Mouse (Mus musculus): Measurements from ENCODE around the gene Pnrc2.
A peak's percentile ranks its signal among the peaks of the same experiment; 100 is the strongest.

Gene Pnrc2

DNA sequence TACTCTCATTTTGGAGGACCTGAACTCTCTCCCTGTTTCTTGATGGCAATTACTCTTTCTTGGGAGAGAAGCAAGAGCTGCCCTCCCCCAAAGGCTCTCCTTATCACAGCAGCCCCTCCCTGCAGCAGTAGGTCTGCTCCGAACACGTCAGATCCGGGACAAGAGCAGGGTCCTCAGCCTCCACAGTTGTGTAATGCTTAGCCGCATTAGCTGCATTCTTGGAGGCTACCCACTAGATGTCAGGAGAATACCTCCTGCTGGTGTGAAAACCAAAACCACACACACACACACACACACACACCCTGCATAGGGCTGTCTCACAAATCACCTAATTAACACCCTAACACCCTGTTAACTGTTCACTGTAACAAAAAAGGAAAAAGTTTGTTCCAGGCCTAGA lies 19.2 kb upstream of the Pnrc2 start:
- DNase-seq (ENCODE audit: low read depth, low spot score) = no peak

DNA sequence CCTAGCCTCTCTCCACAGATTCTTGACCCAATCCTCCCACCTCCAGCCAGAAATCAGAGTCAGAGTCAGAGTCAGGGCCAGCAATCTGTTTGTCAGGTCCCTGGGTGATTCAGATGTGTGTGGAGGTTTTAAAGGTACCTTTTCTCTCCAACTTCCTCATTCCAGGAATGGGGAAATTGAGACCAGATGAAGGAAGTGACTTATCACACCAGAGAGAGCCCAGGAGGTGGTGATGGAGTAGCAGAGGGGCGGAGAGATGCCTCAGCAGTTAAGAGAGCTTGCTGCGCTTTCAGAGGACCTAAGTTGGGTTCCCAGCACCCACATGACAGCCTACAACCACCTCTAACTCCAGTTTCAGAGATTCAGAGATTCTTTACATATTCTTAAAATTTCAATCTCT lies 17.9 kb upstream of the Pnrc2 start:
- DNase-seq (ENCODE audit: low read depth, low spot score) = no peak

DNA sequence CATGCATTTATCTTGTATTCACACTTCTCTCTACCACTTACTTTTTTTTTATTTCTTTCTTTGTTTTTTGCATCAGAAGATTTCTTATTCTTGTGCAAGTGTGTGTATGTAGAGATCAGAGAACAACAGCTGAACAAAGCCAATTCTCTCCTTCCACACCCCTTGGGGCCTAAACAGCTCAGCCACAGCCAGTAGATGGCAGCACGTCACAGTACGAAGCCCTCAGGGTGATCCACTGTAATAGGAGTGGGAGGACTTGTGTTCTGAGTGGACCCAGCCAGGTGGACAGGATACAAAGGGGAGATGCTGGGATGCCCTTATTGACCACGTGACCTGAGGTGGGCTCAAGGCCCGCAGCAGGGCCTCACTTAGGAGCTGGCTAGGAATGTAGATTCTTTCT lies 16.2 kb upstream of the Pnrc2 start:
- no peak for DNase-seq (ENCODE audit: low read depth, low spot score)

DNA sequence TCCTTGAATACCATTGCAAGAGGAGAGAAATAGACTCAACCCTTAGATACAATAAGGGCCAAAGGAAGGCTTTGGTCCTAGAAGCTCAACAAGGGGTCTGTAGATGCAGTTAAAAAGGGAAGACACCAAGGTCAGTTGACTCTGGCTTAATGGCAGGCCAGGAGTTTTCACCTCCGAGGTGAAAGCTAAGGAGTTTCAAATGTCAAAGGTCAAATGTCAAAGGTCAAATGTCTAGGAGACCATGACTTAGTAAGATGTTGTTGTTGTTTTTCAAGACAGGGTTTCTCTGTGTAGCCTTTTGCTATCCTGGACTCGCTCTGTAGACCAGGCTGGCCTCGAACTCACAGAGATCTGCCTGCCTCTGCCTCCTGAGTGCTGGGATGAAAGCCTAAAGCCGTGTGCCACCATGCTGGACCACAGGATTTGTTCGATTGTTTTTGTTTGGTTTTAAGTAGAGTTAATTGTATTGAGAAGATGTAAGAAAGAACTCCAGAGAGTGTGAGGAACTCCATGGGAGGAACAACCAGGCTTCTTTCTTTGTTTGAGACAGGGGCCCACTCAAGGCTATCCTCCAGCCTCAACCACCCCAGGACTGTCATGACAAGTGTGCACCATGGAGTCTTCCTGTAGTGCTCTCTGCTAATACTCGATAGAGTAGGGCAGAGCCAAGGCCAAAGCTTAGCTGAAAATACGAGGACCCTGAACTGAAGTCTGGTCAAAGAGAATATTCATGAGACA lies 15.7 kb upstream of the Pnrc2 start:
- DNase-seq (ENCODE audit: low read depth, low spot score) = no peak

DNA sequence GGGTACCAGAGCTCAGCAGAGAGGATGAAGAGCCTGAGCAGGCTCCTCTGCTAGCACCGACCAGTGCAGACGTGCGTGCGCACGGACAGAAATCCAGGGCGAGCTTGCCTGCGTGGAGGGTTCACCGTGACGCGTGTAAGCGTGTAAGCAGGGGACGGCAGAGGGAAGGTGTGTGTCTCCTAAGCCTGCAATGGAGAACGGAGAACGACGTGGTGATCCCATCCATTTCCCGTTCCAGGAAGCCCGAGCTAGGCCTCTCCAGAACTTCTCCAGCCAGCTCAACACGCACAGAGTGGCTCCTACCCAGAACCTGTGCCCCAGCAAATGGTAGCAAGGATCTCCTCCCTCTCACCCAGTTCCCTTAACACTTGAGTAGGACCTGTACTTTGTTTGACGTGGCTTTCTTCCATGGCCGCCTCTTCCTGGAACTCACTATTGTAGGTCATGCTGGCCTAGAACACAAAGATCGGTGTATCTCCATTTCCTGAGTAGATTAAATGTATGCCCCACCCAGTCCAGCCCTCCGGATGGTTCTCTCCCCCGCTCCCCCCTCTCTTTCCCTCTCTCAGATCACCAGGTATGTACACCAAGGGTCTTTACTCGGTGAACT lies 14.9 kb upstream of the Pnrc2 start:
- DNase-seq (ENCODE audit: low read depth, low spot score) = no peak

DNA sequence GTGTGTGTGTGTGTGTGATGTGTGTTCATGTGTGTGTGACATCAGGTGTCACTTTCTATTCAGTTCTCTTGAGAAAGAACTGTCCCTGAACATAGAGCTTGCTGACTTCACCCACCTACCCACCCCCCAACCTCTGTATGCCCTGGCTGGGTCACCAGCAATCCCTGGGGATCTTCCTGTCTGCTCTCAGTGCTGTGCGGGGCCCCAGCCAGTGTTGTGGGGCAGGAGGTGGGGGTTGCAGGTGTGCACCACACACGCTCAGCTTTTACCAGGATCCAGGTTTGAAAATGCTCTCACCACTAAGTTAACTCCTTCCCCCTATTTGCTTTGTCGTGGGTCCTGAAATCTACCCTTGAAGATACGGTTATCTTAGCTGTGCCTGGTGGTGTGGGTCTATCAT lies 12.5 kb upstream of the Pnrc2 start:
- no peak for DNase-seq (ENCODE audit: low read depth, low spot score)

DNA sequence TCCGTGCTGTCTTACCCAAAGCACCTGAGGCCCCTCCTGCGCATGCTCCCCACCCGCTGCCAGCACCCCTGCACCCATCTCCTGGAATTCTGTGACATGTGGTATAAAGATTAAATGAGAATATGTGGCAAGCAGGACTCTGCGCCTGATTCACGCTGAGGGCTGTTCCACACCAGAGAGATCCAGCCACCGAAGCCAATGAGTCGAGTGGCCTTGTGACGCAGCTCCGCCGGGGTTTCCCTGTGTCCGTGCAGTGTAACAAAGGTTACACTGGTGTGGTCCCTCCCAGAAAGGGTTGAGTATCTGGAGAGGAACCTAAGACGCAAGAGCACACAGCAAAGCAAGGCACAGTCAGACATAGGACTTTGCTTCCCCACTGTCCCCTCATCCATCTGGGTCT lies 12.0 kb upstream of the Pnrc2 start:
- DNase-seq (ENCODE audit: low read depth, low spot score) = no peak

DNA sequence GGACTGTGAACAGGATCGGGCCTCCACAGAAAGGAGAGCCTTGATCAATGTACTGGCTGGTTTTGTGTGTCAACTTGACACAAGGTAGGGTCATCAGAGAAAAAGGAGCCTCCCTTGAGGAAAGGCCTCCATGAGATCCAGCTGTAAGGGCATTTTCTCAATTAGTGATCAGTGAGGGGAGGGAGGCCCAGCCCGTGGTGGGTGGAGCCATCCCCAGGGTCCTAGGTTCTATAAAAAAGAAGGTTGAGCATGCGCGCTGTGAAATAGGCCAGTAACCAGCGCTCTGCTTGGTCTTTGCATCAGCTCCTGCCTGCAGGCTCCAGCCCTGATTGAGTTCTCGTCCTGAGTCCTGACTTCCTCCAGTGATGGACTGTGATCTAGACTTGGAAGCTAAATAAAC lies 10.9 kb upstream of the Pnrc2 start:
- no peak for DNase-seq (ENCODE audit: low read depth, low spot score)

DNA sequence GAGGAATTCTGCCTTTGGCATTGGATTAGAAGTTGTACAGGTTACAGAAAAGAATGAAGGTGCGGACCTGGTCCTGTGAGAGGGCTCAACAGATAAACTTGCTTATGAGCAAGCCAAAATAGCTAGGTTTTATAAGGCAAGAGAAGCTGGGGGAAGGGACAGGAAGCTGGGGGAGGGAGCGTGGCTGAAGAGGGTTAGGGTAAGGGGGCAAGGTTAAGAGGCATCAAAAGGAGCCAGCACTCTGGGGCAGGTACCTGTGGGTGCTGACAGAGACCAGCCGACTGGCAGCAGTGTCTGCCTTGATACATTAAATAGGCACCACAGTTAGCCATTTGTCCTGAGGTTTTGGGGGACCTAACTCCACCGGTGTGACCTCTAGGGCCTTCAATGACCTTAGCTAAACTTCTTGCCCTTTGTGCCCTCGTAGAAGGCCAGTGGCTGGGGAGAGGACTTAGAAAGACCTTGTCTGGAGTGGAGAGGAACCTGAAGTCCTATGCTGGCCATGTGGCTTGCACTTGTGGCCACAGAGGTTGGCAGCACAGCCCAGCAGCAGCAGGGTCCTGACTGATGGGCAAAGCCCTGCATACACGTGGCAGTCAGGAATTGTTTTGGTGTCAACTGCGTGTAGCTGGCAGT lies 10.3 kb upstream of the Pnrc2 start:
- DNase-seq (ENCODE audit: low read depth, low spot score) = no peak

DNA sequence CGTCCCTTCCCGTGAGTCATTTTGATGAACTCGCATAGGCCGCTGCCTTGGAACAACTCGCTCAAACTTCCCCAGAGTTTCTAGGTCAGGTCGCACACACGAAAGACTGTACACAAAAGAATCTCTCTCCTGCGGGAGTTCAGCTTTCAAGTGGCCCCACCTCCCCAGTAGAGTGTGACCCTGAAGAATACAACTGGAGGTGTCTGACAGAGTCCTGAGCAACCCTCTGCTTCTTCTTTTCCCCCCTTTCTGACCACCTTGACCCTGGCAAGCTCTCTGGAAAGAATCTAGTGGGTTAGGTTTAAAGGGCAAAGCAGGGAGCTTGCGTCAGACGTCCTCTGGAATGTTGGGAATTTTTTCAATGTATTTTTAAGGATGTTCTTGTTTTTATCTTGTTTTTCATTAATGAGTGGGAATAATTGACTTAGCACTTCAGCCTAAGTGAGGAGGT lies 9.8 kb upstream of the Pnrc2 start:
- no peak for DNase-seq (ENCODE audit: low read depth, low spot score)

DNA sequence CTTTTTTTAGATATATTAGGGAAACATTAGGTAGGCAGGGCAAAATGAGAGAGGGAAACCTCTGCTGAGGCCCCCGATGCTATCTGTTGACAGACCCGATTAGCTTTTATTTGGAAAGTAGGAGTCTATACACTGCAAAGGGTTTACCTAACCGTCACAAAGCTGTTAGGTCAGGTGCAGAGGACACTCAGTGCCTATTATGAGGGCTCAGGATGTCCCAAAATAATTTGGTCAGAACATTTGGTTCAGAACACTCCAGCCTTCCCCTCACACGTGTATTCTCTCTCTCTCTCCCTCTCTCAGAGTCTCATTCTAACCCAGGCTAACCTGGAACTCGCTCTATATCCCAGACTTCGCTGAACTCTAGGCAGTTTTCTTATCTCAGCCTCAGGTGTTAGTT lies 8.4 kb upstream of the Pnrc2 start:
- DNase-seq (ENCODE audit: low read depth, low spot score) = no peak

DNA sequence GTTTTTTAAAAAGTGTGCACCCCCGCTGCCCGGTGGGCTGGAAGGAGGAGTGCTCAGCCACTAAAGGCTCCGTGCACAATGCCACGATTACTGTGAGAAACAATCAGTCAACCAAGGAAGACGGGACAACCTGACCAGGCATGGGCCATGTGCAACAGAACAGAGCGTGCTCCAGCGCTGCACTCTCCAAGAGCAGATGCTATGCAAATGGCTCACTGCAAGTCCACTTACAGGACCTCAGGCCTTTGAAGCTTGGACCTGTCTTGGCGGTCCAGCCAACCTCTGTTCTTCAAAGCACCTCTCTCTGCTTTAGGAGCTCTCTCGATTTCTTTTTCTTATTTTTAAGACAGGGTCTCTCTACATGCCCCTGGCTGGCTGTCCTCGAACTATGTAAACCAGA lies 6.9 kb upstream of the Pnrc2 start:
- no peak for DNase-seq (ENCODE audit: low read depth, low spot score)

DNA sequence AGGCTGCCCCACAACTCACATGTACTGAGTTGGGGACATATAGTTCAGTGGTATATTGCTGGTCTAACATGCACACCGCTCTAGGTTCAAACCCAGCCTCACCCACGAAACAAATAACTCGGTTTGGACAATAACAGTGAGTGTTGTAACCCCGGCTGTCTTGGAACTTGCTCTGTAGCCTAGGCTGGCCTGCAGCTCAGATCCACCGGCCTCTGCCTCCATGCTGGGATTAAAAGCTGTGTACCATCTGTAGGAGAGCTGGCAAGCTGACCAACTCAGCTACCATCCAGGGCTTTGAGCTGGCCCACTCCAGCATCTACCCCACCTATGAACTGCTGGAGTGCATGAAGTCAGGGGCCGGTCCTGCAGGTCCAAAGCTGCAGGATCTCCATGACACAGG lies 6.4 kb upstream of the Pnrc2 start:
- DNase-seq (ENCODE audit: low read depth, low spot score) = no peak

DNA sequence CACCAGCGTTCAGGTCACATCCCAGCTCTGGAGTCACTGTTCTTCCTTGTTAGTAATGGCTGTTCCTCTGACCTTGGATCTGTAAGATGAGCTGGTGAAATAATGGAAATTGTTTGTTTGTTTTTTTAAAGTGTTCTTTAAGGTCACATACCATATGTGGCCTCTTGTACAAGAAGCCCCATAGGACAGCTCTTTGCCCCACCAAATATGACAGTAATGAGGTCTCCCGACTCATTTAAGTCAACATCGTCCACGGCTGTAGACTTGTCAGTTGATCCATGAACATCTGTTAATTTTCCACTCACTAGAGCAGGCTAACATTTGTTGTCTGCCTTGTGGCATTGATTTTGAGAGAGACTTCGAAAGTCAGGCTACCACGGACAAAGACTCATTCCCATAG lies 5.4 kb upstream of the Pnrc2 start:
- DNase-seq (ENCODE audit: low read depth, low spot score) = no peak

DNA sequence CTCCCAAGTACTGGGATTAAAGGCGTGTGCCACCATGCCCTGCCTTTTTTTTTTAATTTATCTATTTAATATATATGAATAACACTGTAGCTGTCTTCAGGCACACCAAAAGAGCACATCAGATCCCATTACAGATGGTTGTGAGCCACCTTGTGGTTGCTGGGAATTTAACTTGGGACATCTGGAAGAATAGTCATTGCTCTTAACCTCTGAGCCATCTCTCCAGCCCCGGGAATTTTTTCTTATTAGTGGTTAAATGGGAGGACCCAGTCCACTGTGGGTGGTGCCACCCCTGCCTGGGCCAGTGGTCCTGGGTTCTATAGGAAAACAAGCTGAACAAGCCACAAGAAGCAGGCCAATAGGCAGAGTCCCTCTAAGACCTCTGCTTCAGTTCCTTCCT lies 4.1 kb upstream of the Pnrc2 start:
- no peak for DNase-seq (ENCODE audit: low read depth, low spot score)

DNA sequence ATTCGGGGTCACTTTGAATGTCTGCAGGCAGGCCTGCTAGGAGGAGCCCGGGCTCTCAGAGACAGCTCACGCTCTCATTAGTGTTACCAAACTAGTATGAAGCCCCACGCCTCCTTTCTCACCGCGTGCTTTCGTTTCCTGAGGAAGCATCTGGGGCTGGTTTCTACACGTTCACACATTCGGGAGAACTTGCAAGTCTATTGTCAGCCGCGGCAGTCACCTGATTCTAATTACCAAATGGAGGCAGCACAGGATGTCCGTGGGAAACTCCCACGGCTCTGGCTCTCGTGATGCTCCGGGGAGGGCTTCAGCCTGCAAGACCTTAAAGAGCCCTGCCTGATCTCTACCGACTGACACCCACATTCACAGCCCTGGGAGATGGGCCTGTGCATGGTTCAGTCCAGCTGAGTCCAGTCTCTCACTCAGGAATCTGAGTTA lies 3.0 kb upstream of the Pnrc2 start:
- DNase-seq (ENCODE audit: low read depth, low spot score) = peak; percentile 90

DNA sequence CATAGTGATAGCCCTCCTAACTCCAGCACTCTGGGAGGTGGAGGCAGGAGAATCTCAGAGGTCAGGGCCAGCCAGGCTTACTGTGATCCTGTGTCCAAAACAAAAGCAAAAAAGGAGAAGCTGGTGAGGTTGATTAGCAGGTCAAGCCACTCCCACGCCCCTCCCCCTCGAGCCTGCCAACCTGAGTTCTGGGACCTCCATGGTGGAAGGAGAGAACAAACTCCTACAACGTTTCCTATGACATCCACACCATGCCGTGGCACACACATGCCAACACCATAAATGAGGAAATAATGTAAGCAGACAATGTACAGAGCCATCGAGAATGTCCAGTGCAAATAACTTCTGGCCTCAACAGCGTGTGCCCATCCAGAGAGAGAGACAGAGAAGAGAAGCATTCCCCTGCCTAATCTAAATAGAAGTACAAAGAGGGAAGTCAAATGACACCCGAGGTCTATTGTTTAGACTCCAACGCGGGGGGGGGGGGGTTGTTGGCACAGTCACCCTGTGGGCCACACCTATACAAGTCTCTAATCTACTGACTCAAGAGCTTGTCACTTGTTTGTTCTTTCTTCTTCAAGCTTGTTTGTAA lies 2.4 kb upstream of the Pnrc2 start:
- DNase-seq (ENCODE audit: low read depth, low spot score) = no peak

DNA sequence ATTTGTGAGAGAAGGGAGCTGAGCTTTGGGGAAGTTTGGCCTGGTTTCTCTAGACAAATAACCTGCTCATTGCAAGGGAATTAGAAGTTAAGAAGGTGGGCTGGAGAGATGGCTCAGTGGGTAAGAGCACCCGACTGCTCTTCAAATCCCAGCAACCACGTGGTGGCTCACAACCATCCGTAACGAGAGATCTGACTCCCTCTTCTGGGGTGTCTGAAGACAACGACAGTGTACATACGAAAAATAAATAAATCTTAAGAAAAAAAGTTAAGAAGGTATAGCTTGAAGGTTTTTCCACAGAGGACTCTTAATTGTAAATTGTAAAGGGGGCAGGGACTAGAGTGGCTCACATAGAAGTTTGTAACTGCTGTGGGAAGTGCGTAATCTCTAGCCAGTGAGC lies 1.9 kb upstream of the Pnrc2 start:
- no peak for DNase-seq (ENCODE audit: low read depth, low spot score)

DNA sequence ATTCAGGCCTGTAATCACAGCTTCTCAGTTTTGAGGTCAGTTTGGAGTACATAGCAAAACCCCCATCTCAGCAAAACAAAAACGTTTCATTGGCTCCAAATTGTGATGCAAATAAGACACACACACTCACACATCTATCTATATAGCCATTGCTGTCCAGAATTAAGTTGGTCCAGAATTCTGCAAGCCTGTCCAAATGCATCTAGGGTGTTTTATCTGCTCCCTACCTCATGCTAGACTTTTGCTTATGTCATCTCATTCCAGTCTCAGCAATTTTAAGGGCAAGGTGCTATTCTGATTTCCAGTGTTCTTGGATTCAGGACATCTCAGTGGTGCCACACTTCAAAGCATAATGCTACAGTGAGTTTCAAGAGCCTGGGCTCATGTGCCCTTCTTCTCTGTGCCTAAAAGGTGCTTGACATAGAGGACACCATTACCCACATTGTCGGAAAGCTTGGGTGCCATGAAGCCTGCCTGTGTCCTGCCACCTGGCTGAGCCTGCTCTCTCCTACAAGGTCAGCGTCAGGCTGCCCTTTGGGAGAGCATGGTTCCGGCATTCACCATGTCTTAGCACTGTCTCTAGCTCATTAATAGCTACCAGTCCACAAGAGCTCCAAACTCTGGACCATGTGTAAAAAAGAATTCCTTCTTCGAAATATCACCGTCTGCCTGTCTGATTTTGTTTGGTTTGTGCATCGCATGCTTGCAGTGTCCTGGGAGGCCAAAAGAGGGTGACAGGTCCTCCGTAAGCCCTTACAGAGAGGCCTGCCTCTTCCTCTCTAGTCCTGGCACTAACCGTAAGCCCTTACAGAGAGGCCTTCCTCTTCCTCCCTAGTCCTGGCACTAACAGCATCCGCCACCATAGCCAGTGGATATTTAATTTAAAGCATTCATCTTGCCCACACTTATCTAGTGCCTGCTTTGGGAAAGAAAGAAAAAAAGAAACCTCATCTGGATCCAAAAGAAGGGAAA lies 1.2 kb upstream of the Pnrc2 start:
- no peak for DNase-seq (ENCODE audit: low read depth, low spot score)

DNA sequence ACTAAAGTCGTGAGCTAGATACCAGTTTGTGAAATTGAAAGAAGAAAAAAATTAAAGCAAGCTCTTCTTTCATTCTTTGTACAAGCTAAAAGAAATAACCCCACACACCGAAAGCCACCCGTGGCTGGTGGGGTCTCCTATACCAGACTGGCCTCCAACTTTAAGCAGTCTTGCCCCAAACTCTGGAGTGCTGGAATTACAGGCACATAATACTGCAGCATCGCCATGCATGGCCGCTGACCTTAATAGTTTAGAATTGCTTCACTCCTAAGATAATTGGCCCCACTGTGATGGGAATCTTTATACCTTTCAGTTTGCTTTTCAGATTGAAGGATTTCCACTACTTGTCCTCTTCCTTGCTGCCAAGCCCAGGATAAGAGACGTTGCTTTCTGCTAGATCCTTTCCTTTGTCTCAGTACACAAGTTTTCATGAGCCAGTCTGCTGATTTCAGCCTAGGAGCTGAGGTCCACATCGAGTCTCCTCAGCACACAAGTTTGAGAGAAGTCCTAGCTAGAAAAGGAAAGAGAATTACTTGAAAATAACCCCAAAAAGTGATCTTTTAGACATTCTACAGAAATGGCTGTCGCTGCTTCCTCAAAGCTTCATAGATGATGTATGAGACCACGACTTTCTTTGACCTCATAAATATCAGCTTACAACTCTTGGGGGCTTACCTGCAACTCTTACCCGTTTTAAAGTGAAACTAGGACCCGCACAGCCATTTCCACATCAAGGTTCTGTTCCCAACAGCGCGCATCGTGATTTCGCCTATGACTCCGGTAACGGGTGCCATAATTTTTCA lies 860 bp downstream of the Pnrc2 start:
- DNase-seq (ENCODE audit: low read depth, low spot score) = no peak

DNA sequence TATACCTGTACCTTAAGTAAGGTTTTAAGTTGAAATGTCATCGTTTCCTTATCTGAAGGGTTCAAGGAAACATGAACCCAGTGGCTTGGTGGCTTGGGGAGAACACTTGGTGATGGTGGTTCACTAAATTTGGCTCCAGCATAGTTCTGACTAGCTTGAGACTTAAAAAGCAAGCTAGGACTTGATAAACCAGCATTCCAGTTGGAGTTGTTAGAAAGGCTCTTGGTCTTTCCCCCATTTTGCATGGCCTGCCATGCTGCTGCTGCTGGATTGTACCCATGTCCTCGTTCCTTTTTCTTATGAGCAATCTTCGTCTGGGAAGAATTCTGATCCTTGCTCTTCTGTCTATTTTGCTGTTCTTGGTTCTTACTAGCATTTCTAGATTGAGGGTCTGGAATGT lies 1.6 kb downstream of the Pnrc2 start:
- DNase-seq (ENCODE audit: low read depth, low spot score) = no peak
